Mouse (Mus musculus) CH12.LX (cell line): Measurements from ENCODE around the gene Col8a1.

Experiments used
- CHD2 ChIP-seq: IDR thresholded peaks from 2 replicates; pipeline ENCODE4 v1.6.1; 2011; ENCODE audit warnings: low read length, improper control_type of control experiment
- CTCF ChIP-seq, 2 experiments: IDR thresholded peaks in 1 of 2; conservative IDR thresholded peaks in 1 of 2; 2 replicates each; pipeline ENCODE4 v1.5.1; 2011 to 2012; ENCODE audit warnings: low read depth in 2 of 2, low read length in 2 of 2, improper control_type of control experiment in 1 of 2, inconsistent platforms in 1 of 2, mild to moderate bottlenecking in 1 of 2, moderate library complexity in 1 of 2
- E2F4 ChIP-seq: IDR thresholded peaks from 2 replicates; pipeline ENCODE4 v1.6.1; 2011; ENCODE audit warnings: low read depth, low read length, improper control_type of control experiment; ENCODE audit not compliant: insufficient replicate concordance
- ELF1 ChIP-seq: IDR thresholded peaks from 2 replicates; pipeline ENCODE4 v1.6.1; 2014; ENCODE audit warnings: low read depth, mild to moderate bottlenecking, inconsistent platforms, low read length, improper control_type of control experiment
- EP300 ChIP-seq: IDR thresholded peaks from 2 replicates; pipeline ENCODE4 v1.6.1; 2011; ENCODE audit warnings: low read length, improper control_type of control experiment
- ETS1 ChIP-seq: conservative IDR thresholded peaks from 2 replicates; pipeline ENCODE4 v1.6.1; 2012; ENCODE audit warnings: low read depth, mild to moderate bottlenecking, inconsistent platforms, low read length, improper control_type of control experiment, moderate library complexity
- NRF1 ChIP-seq: IDR thresholded peaks from 2 replicates; pipeline ENCODE4 v1.6.1; 2014; ENCODE audit warnings: low read depth, mild to moderate bottlenecking, inconsistent platforms, low read length, improper control_type of control experiment, moderate library complexity
- POLR2A ChIP-seq: IDR thresholded peaks from 2 replicates; pipeline ENCODE4 v1.6.1; 2011; ENCODE audit warnings: low read depth, mild to moderate bottlenecking, improper control_type of control experiment, low read length
- POLR2AphosphoS2 ChIP-seq: IDR thresholded peaks from 2 replicates; pipeline ENCODE4 v1.6.1; 2011; ENCODE audit warnings: low read depth, low read length, improper control_type of control experiment
- TCF12 ChIP-seq: IDR thresholded peaks from 2 replicates; pipeline ENCODE4 v1.6.1; 2014; ENCODE audit warnings: low read depth, mild to moderate bottlenecking, inconsistent platforms, low read length, improper control_type of control experiment
- USF1 ChIP-seq: IDR thresholded peaks from 2 replicates; pipeline ENCODE4 v1.6.1; 2014; ENCODE audit warnings: low read depth, mild to moderate bottlenecking, inconsistent platforms, low read length, improper control_type of control experiment

- TF ChIP-seq ETS1 (no peak), USF1 (no peak), ELF1 (no peak), TCF12 (no peak), POLR2AphosphoS2 (no peak), EP300 (no peak), NRF1 (no peak), POLR2A (no peak), CTCF (conservative IDR thresholded peaks at IDR 0.05 in 1 of 2, IDR thresholded peaks at IDR 0.05 in 1 of 2; ENCODE audit: low read depth in 2 of 2, low read length in 2 of 2) (no peak), E2F4 (no peak), CHD2 (no peak)
Measured at GRCm38 (mm10) chr16:57672251-57672650, 82.3 kb downstream of the Col8a1 start.
